Mouse (Mus musculus) embryonic facial prominence, embryonic 11.5 days (tissue): ENCODE measurements around the gene Ppp2r3a. TPM values are rescaled to one million over a fixed set of nuclear protein-coding genes. Genes with fewer than 3 reads are reported as not detected.
A peak's percentile ranks its signal among the peaks of the same experiment; 100 is the strongest.

Source experiments
- ATAC-seq: fragments of 200-750 bp; cut with Nextera tagmentation; replicated peaks from 2 replicates; pipeline ENCODE4 v1.8.0; 2017; ENCODE audit warnings: low read depth; ENCODE audit not compliant: insufficient number of reproducible peaks, low FRiP score, low TSS enrichment
- DNase-seq: peaks from one replicate; pipeline ENCODE4 v3.0.0-alpha.2; 2015; ENCODE audit warnings: low spot score
- H3K27ac ChIP-seq: fragments of 300-500 bp; sonication (generic); replicated peaks from 2 replicates; pipeline ENCODE4 v1.5.1; 2014; ENCODE audit warnings: mild to moderate bottlenecking, low read depth, low read length, control low read depth
- H3K27me3 ChIP-seq: fragments of 300-500 bp; sonication (generic); 2 replicates; pipeline ENCODE4 v1.6.1; 2014; ENCODE audit warnings: mild to moderate bottlenecking, low read length, moderate library complexity, mixed read lengths; ENCODE audit not compliant: control insufficient read depth, insufficient read depth
- H3K36me3 ChIP-seq: fragments of 300-500 bp; sonication (generic); replicated peaks from 2 replicates; pipeline ENCODE4 v1.6.1; 2014; ENCODE audit warnings: low read depth, mild to moderate bottlenecking, low read length, moderate library complexity, mixed read lengths; ENCODE audit not compliant: control insufficient read depth, insufficient read depth
- H3K4me1 ChIP-seq: fragments of 300-500 bp; sonication (generic); 2 replicates; pipeline ENCODE4 v1.6.1; 2014; ENCODE audit warnings: low read length, mixed read lengths; ENCODE audit not compliant: control insufficient read depth, insufficient read depth
- H3K4me2 ChIP-seq: fragments of 300-500 bp; sonication (generic); 2 replicates; pipeline ENCODE4 v1.6.1; 2014; ENCODE audit warnings: low read depth, mild to moderate bottlenecking, control low read depth, low read length, moderate library complexity
- H3K4me3 ChIP-seq: fragments of 300-500 bp; sonication (generic); 2 replicates; pipeline ENCODE4 v1.5.1; 2014; ENCODE audit warnings: low read depth, low read length, control low read depth
- H3K9ac ChIP-seq: fragments of 300-500 bp; sonication (generic); replicated peaks from 2 replicates; pipeline ENCODE4 v1.6.1; 2014; ENCODE audit warnings: mild to moderate bottlenecking, control low read depth, low read length
- H3K9me3 ChIP-seq: fragments of 300-500 bp; sonication (generic); replicated peaks from 2 replicates; pipeline ENCODE4 v1.6.1; 2016; ENCODE audit warnings: mild to moderate bottlenecking, low read length, inconsistent platforms, mixed read lengths; ENCODE audit not compliant: control insufficient read depth
- WGBS: fragments of 180-500 bp; shearing (Covaris S2); extraction: QIAGEN DNeasy Blood & Tissue Kit; methylation state at CpG from one replicate; pipeline ENCODE4 v1.1.7; 2014; 5-methylcytosine and 5-hydroxymethylcytosine counted together
- polyA plus RNA-seq: library from polyadenylated mRNA; unstranded; fragments of >200 nt; fragmentation: Nextera tagmentation; extraction: Ambion mirVana; gene quantifications from 2 replicates; pipeline ENCODE4 v1.2.1, GENCODE M21; 2014

The Ppp2r3a gene
- polyA plus RNA-seq, 1 experiment from 2014 or later, result 17.3 TPM

DNA sequence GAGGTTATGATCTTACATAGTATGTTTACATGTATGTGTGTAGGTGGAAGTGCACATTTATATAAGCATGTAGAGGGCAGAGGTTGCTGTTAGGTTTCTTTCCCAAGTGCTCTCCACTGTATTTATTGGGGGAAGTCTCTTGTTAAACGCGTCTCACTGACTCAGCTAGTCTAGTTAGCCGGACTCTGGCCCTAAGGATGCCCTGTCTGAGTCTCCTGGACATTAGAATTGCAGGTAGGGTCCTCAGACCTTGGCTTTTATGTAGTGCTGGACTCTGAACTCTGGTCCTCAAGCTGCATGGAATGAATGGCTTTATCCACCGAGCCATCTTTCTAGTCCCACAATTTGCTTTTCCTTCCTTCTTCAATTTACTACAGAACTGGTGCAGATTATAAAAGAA is 108.0 kb downstream of the Ppp2r3a start:
- Histone ChIP-seq H3K4me3 (no peak overlapping the region), H3K27me3 (no peaks in the 10 kb centered on the region), H3K27ac (no peak overlapping the region), H3K9me3 (no peaks in the 10 kb centered on the region), H3K4me2 (no peak overlapping the region), H3K36me3 (no peaks in the 10 kb centered on the region), H3K9ac (no peak overlapping the region), H3K4me1 (no peaks in the 10 kb centered on the region)
- DNase-seq (no peak), ATAC-seq (no peak)
- WGBS, result 88% methylated on average over 4 of the region's 4 CpGs

DNA sequence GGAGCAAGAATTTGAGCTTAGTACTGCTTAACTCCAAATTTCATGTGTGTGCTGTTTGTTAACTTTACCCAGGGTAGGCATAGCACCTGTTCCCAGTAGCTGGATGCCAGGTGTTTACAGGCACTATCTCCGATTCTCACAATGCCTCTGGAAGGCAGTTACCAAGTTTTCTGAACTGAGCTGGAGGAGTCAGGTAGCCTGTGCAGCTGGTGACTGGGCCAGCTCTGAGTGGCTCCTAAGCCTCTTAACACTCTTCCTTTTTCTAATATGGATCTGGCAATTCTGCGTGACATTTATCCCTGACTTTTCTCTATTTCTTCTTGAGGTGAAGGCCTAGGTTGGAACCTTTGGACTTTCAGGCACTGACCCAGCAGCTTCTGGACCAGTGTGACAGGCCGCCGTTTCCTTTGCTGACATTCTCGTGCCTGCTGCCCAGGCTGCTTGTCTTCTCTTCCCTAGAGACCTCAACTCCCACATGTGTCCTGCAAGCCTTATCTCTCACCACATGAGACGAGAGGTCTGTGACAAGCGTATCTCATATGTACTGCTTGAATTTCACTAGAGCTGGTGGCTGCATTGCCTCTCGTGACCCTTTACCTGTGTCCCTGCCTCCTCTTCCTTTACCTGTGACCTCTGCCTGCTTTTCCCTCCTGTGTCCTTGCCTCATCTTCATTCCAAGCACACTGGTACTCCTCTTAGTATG is 137.3 kb downstream of the Ppp2r3a start:
- WGBS, result 88% methylated on average over 8 of the region's 8 CpGs
- no peaks in the 10 kb centered on the region for H3K9me3 ChIP-seq
- no peak overlapping the region for H3K4me2 ChIP-seq
- no peak for ATAC-seq
- no peaks in the 10 kb centered on the region for H3K4me1 ChIP-seq
- no peak overlapping the region for H3K9ac ChIP-seq
- H3K27me3 ChIP-seq, result no peaks in the 10 kb centered on the region
- no peak overlapping the region for H3K27ac ChIP-seq
- no peaks in the 10 kb centered on the region for H3K36me3 ChIP-seq
- DNase-seq, result no peak
- H3K4me3 ChIP-seq, result no peak overlapping the region

DNA sequence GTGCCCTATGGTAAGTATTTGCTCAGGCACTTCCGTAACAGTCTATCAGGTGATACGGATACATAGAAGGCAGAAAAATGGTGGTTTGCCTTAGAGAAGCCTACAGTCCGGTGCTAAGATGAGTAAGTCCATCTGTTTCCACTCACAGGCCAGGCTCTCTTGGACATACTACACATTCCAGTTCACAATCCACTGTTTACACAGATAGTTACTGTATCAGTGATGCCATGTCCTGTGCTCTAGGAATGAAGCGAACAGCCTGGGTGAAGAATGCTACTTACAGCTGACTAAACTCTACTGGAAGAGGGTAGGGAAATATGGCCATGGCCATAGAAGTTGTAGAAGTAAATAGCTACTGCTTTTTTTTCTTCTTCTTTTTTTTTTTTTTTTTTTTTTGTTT is 138.3 kb downstream of the Ppp2r3a start:
- Histone ChIP-seq H3K4me1 (no peaks in the 10 kb centered on the region), H3K4me2 (no peak overlapping the region), H3K4me3 (no peak overlapping the region), H3K27ac (no peak overlapping the region), H3K27me3 (no peaks in the 10 kb centered on the region), H3K36me3 (no peaks in the 10 kb centered on the region), H3K9ac (no peak overlapping the region), H3K9me3 (no peaks in the 10 kb centered on the region)
- DNase-seq, result peak; percentile 2
- no peak for ATAC-seq
- WGBS, result 78% methylated on average over 4 of the region's 4 CpGs

DNA sequence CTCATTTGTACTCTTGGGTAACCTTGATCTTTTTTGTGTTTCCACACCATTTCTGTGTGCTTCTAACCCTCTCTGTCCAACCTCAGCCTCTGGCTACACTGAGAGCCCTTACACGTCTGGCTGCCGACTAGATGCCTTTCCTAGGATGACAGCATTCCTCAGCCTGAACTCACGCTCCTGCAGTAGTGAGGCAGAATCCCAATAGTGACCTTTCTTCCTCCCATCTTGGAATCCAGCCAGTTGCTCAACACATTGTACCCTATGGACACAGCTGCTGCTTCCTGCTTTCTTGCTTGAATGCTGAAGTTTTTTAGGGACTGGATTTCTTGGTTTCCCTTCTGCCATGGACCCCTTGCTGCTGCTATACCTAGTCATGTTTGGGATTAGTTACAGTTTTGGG is 141.6 kb downstream of the Ppp2r3a start:
- Histone ChIP-seq H3K4me1 (no peaks in the 10 kb centered on the region), H3K4me2 (no peak overlapping the region), H3K27ac (no peak overlapping the region), H3K9me3 (no peaks in the 10 kb centered on the region), H3K4me3 (no peak overlapping the region), H3K9ac (no peak overlapping the region), H3K27me3 (no peaks in the 10 kb centered on the region), H3K36me3 (no peaks in the 10 kb centered on the region)
- WGBS, result 58% methylated on average over 3 of the region's 3 CpGs
- DNase-seq, result no peak
- no peak for ATAC-seq

DNA sequence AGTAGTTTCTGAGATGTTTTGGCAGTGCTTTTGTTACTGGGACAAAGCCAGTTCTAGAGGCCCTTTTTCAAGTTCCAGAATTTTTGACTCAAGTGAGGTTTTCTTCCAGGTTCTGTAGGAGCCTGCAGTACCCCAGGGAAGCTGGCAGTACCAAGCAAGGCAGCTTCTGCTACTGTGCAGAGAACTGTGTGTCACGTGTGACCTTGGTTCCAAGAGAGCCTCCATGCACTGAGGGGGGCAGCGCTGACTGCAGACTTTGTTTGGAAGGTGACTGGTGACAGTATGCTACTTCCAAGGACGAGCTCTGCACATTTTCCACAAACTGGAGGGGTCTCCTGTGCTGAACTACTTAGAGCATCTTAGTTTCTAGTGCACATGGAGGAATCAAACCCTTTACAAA is 144.2 kb downstream of the Ppp2r3a start:
- no peak overlapping the region for H3K27ac ChIP-seq
- H3K36me3 ChIP-seq, result no peaks in the 10 kb centered on the region
- no peaks in the 10 kb centered on the region for H3K9me3 ChIP-seq
- DNase-seq, result no peak
- H3K9ac ChIP-seq, result no peak overlapping the region
- H3K4me3 ChIP-seq, result no peak overlapping the region
- no peaks in the 10 kb centered on the region for H3K4me1 ChIP-seq
- 75% methylated on average over 3 of the region's 3 CpGs for WGBS
- no peak overlapping the region for H3K4me2 ChIP-seq
- no peak for ATAC-seq
- no peaks in the 10 kb centered on the region for H3K27me3 ChIP-seq

DNA sequence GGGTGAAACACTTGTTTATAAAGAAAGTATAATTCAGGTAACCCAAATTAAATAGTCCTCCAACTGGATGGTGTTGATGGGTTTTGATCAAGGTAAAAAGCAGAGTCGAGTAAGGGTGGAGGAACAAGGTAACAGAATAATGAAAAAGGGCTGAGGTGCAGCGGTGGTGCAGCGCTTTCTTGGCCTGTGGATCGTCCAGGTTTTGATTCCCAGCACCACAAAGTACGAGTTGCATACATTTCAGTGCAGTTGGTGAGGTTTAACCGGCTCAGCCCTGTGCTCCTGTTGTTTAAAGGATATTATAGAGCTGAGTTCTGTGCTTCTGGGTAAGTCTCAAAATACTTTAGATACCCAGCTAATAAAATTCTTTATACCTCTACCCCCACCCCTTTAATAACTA is 145.9 kb downstream of the Ppp2r3a start:
- Histone ChIP-seq H3K4me2 (no peak overlapping the region), H3K36me3 (no peaks in the 10 kb centered on the region; the same call in none of the 2 replicates), H3K4me1 (no peaks in the 10 kb centered on the region), H3K9ac (no peak overlapping the region), H3K27me3 (no peaks in the 10 kb centered on the region), H3K4me3 (no peak overlapping the region), H3K9me3 (no peaks in the 10 kb centered on the region), H3K27ac (no peak overlapping the region)
- DNase-seq, result no peak
- no peak for ATAC-seq
- WGBS, result 90% methylated on average over 6 of the region's 6 CpGs

DNA sequence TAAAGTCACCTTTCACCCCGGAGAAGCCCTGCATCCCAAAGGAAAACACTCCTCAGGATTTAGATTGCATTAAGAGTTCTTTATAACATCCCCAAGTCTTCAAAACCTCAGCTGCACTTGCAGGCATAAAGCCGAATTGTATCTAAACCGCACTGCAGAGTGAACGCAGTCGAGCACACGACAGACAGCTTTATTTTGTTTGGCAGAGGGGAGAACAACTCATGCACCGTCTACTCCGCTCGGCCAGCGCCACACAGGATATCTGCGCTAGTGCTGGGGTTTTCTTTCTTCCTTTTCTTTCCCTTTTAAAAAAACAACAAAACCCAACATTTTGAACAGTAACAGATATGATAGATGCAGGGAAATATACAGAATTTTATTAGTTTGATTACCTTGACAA is 146.7 kb downstream of the Ppp2r3a start:
- ATAC-seq (no peak), DNase-seq (no peak)
- Histone ChIP-seq H3K4me2 (no peak overlapping the region), H3K36me3 (no peaks in the 10 kb centered on the region; the same call in none of the 2 replicates), H3K9me3 (no peaks in the 10 kb centered on the region), H3K27me3 (no peaks in the 10 kb centered on the region), H3K9ac (no peak overlapping the region), H3K4me1 (no peaks in the 10 kb centered on the region), H3K4me3 (no peak overlapping the region), H3K27ac (no peak overlapping the region)
- WGBS, result 90% methylated on average over 11 of the region's 11 CpGs

DNA sequence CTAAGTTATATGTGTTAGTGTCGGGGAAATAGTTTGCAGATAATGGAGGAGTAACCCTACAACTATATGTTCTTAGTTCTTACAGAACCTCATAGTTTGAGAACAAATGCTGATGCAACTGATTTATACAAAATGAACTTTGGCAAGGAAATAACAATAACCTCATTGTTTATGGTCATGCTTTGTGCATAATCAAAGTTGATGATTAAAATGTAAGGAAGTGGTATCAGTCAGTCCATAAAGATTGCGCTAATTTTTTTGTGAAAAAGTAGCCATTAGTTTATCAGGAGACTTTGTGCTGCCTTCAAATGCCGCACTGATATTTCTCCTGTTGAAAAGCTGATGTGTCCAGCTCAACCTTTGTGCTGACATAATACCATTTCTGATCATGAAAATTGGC is 149.3 kb downstream of the Ppp2r3a start:
- no peak overlapping the region for H3K4me3 ChIP-seq
- DNase-seq (no peak), ATAC-seq (no peak)
- H3K36me3 ChIP-seq, result no peaks in the 10 kb centered on the region; the same call in none of the 2 replicates
- no peak overlapping the region for H3K4me2 ChIP-seq
- H3K4me1 ChIP-seq, result no peaks in the 10 kb centered on the region
- no peaks in the 10 kb centered on the region for H3K27me3 ChIP-seq
- WGBS, result 95% methylated on average over 3 of the region's 3 CpGs
- H3K9me3 ChIP-seq, result peaks cover 3% of the 10 kb centered on the region; the same call in 1 of the 2 replicates
- no peak overlapping the region for H3K27ac ChIP-seq
- H3K9ac ChIP-seq, result no peak overlapping the region
